Mouse (Mus musculus) lung, adult 2 months (tissue): ENCODE data around the gene Gpc6. TPM values are rescaled to one million over a fixed set of nuclear protein-coding genes. Genes with fewer than 3 reads are reported as not detected.

Source experiments
- DNase-seq: peaks from one replicate; pipeline ENCODE4 v3.0.0; 2022
- H3K4me1 ChIP-seq: fragments of 200-500 bp; 2 replicates; pipeline ENCODE4 v1.6.1; 2011; ENCODE audit warnings: low read length; ENCODE audit not compliant: control insufficient read depth, insufficient read depth
- H3K4me3 ChIP-seq: fragments of 200-500 bp; replicated peaks from 2 replicates; pipeline ENCODE3; 2011; ENCODE audit warnings: low read depth, mild to moderate bottlenecking, control low read depth, low read length; ENCODE audit errors: extremely low read depth
- CTCF ChIP-seq: fragments of 200-500 bp; IDR thresholded peaks from 2 replicates; pipeline ENCODE4 v1.5.1; 2011; ENCODE audit warnings: mild to moderate bottlenecking, low read length, control low read depth; ENCODE audit not compliant: insufficient read depth
- POLR2A ChIP-seq: fragments of 200-500 bp; IDR thresholded peaks from 2 replicates; pipeline ENCODE4 v1.6.1; 2011; ENCODE audit warnings: low read depth, mild to moderate bottlenecking, control low read depth, low read length, borderline replicate concordance; ENCODE audit errors: extremely low read depth
- WGBS: fragments of 180-500 bp; shearing (Covaris S2); methylation state at CpG from one replicate; pipeline ENCODE4 v1.1.7; 2018; 5-methylcytosine and 5-hydroxymethylcytosine counted together
- polyA plus RNA-seq: library from polyadenylated mRNA; depleted of rRNA; stranded (reverse); fragments of >200 nt; gene quantifications from 2 replicates; pipeline ENCODE4 v1.2.3, GENCODE M21; 2012

Gpc6 gene
- polyA plus RNA-seq, 1 experiment, result 2.4 TPM

DNA sequence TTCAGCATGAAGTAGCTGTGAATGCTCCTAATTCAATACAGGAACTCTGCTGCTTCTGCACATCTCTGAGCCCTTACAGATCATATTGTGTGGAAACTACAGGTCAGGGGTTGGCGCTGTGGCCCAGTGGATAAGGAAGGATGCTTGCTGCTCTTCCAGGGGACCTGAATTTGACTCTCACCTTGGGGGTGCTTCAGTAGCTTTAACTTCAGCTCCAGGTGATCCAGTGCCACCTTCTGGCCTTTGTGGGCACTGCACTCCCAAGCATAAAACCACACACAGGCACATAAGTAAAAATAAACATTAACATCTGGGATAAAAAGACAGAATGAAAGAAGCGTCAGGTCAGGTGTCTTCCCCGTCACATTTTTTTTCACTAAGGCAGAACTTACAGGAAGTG, 957.1 kb downstream of the Gpc6 start:
- TF ChIP-seq CTCF (peak; percentile 77), POLR2A (no peak)
- Histone ChIP-seq H3K4me1 (no peaks in the 10 kb centered on the region), H3K4me3 (no peak overlapping the region)
- DNase-seq, result peak; percentile 38
- WGBS, result 48% methylated on average over 3 of the region's 3 CpGs

DNA sequence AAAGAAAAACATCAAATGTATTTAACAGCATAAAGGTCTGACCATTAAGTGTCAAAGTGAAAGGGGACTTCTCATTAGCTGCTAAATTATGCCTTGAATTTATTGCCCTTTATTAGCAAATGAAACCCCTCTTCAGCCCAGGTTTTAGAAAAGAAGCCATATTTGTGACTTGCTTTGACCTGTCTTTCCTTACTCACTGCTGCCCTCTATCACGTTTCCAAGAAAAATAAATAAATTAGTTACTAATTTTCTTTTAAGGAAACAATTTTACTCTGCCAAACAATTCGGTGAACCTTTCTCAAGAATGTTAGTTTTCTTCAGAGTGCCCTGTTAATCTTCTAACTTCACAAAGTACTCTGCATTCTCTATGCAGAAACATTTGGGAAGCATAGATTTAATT, 964.5 kb downstream of the Gpc6 start:
- no peak for TF ChIP-seq POLR2A
- TF ChIP-seq CTCF, result no peak

DNA sequence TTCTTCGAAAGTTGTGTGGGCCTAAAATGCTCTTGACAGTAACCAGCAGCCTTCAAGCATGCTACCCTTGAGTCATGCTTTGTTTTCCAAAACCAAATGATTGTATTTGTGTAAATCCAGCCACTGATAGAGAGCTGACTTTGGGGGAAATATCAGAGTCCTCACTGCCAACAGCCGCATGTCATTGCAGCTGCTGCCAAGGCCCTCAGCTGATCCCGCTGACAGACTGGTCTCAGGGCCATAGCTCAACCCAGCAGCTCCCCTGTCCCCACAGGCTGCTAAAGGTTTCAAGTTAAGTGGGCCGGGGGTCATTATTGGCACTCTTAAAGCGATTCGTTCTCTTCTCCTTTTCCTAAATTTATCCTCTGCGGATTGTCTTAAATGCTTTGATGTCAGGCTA, 966.3 kb downstream of the Gpc6 start:
- WGBS, result 76% methylated on average over 7 of the region's 7 CpGs
- no peak overlapping the region for H3K4me3 ChIP-seq
- no peak for DNase-seq
- no peak for TF ChIP-seq CTCF
- no peak for TF ChIP-seq POLR2A
- no peaks in the 10 kb centered on the region for H3K4me1 ChIP-seq

More for the DNA sequence above, 964.5 kb downstream of the Gpc6 start:
- DNase-seq, result no peak
- 34% methylated on average over 2 of the region's 2 CpGs for WGBS
- Histone ChIP-seq H3K4me3 (no peak overlapping the region), H3K4me1 (no peaks in the 10 kb centered on the region)

DNA sequence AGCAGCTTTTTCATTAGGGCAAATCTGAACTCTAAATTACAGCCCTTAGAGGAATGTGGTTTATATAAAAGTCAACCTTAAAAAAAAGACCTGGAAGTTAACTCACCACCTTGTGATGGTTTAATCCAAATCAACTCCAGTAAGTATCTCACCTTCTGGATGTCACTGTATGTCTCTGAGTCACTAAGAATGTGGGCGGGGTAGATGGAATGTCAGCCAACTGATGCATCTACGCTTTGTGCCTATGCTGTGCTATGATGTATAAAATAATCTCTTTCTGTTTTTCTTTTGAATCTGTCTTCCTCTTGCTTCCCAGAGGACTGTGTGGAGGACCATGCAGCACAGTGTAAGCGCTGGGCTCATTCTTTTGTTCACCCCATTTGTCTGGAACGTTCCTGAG, 966.9 kb downstream of the Gpc6 start:
- TF ChIP-seq POLR2A (no peak), CTCF (no peak)
- DNase-seq, result no peak
- WGBS, result 83% methylated on average over 4 of the region's 4 CpGs
- H3K4me3 ChIP-seq, result no peak overlapping the region
- no peaks in the 10 kb centered on the region for H3K4me1 ChIP-seq

DNA sequence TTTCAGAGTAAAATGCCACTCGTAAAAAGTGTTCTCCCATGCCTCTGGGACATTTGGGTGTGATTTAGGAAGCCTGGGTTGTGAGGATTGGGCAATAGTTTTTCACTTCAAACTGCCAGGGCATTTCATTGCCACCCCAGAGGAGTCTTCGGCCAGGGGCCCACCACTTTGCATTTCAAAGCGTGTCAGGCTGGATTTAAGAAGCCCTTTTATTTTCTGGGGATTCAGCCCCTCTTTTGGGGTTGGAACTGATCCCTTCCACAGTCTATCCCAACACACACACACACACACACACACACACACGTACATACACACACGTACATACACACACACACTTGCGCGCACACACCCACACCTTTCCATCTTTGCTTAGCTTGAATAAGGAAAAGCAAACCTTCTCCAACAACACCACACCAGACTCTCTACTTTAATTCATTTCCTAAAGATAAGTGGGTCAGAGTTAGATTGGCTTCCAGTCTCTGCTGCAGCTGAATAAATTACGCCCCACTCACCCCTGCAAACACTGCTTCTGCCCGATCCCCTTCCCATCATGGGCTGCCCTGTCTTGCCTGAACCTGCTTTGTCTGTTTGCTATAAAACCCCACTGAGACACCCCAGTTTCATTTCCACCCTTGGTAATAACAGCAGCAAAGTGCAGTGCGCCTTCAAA, 969.9 kb downstream of the Gpc6 start:
- no peak overlapping the region for H3K4me3 ChIP-seq
- no peak for DNase-seq
- TF ChIP-seq POLR2A (no peak), CTCF (no peak)
- no peaks in the 10 kb centered on the region for H3K4me1 ChIP-seq
- WGBS, result 86% methylated on average over 10 of the region's 10 CpGs

DNA sequence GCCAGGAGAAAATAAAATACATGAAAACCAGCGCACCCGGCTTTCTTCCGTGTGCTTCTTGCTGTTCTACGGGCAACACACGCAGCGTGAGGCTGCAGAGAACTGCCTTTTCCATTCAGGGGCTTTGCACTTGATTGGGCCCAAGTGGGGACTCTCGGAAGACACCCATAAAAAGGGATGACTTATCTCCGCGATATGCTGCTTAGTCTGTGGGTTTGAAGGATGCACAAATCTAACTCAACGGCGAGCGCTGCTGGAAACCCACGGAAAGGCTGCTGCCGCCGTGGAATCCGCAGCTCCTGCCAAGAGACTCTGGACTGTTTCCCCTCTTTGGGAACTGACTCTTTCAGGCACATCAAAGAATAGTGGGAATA, 970.4 kb downstream of the Gpc6 start:
- TF ChIP-seq CTCF (no peak), POLR2A (no peak)
- H3K4me3 ChIP-seq, result no peak overlapping the region
- DNase-seq, result no peak
- H3K4me1 ChIP-seq, result no peaks in the 10 kb centered on the region
- WGBS, result 78% methylated on average over 16 of the region's 16 CpGs

DNA sequence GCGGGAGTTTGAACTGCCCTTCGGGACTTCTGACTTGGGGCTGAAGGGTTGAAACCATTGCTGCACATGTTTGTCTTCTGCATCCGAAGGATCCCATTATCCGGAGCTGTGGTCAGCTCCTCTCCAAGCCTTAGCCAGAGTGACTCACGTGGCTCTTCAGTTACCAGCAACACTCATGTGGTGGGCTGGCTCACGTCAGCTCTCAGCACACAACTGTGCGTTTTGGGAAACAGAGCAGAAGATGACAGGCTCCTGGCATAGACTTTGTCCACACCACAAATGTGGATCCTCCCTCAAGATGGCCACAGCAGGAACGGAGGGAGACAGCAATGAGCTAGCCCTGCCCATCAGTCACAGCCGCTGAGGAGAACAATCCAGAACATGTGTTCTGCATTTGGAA, 979.2 kb downstream of the Gpc6 start:
- no peak for DNase-seq
- WGBS, result 70% methylated on average over 9 of the region's 9 CpGs
- Histone ChIP-seq H3K4me3 (no peak overlapping the region), H3K4me1 (no peaks in the 10 kb centered on the region)
- TF ChIP-seq POLR2A, result no peak
- TF ChIP-seq CTCF, result no peak

DNA sequence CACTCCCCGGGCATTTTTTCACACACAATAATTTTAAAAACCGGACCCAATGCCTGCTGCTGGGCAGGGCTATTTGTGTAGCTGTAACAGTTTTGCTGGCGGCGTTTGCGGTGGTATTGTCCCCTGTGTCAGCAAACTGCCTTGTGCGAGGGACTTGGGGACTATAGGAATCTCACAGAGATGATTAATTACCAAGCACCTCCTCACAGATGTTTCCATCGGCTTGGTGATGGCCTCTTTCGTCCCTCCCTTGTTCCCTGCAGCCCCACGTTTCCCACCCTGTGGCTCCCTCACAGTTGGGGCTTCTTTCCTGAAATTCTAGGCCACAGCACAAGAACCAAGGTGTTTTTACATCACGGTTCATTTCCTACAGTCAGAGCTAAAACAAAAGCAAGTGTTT, 980.6 kb downstream of the Gpc6 start:
- no peaks in the 10 kb centered on the region; the same call in 1 of the 2 replicates for H3K4me1 ChIP-seq
- DNase-seq, result no peak
- H3K4me3 ChIP-seq, result no peak overlapping the region
- TF ChIP-seq CTCF (no peak), POLR2A (no peak)
- WGBS, result 41% methylated on average over 10 of the region's 10 CpGs

DNA sequence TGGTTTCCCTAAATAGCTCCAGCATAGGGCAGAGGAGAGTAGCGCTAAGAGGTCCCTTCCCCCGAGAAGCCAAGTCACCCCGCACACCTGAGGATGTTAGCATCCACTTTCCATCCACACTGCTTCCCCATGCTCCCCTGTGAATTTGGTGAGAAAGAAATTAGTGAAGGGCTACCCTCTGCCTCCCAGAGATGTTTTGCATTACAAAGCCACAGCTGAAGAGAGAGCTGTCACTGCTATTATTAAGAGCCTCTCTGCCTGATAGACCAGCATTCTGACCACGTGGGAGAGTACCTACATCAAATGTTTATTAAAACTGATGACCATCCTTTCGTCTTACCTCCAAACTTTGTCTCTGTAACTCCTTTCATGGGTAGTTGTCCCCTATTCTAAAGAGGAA, 981.2 kb downstream of the Gpc6 start:
- TF ChIP-seq CTCF (no peak), POLR2A (no peak)
- H3K4me3 ChIP-seq, result no peak overlapping the region
- WGBS, result 84% methylated on average over 5 of the region's 5 CpGs
- DNase-seq, result no peak
- no peaks in the 10 kb centered on the region; the same call in 1 of the 2 replicates for H3K4me1 ChIP-seq

DNA sequence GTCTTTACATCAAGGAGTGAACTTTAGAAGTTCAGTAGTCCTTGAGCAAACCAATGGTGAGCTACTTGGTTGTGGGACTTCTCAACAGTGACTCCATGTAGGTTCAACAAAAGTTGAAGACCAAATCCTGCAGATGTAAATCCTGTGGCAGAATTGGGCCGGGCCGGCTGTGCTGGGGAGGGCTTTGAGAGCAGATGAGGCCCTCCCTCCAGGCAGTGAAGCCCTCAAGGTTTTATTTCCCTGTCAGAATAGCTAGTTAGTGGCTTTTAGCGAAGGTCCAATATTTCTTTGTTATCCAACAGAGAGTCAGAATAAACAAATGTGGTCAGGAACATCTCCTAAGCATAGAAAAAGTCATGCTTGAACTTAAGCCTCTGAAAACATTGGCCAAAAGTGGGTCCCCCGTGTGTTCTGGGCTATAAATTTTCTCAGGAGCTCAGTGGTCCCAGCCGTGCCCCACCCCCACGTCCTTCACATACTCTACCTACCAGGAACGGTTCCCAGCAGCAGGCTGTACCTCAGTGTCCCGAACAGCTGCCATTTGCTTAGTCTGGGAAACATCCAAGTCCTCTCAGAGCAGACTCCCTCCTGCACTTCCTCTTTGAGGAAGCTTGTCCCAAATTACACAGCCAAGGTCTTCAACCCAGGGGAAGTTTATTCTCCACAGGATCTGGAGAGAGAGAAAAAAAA, 983.3 kb downstream of the Gpc6 start:
- H3K4me3 ChIP-seq, result no peak overlapping the region
- TF ChIP-seq POLR2A (no peak), CTCF (no peak)
- H3K4me1 ChIP-seq, result no peaks in the 10 kb centered on the region; the same call in 1 of the 2 replicates
- DNase-seq, result no peak
- WGBS, result 52% methylated on average over 8 of the region's 8 CpGs
